Mouse (Mus musculus): Measurements from ENCODE around the gene Zic5.

DNA sequence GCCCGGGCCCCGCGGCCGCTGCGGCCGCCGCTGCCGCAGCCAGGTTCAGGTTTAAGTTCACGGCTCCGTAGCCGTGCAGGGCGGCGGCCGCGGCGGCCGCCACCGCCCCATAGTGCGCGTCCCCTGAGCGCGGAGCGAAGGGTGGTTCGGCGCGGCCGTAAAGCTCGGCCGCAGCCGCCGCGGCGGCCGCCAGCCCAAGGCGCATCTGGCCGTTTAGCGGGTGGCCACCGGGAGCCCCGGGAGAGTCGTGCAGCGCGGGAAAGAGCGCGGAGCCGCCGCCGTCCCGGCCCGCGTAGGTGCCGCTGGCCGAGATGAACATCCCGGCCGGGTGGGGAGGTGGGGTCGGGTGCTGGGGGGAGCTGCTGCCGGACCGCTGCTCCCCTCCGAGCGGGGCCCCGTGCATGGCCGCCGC, 1.1 kb downstream of the Zic5 start:
- TF ChIP-seq CTCF (IDR thresholded peaks at IDR 0.05) (no peak), POLR2A (IDR thresholded peaks at IDR 0.05; ENCODE audit: insufficient read depth, low read depth, low read length) (no peak), EP300 (IDR thresholded peaks at IDR 0.05; ENCODE audit: insufficient read depth, low read depth, low read length) (no peak)

Data from heart, adult 2 months (tissue).